Mouse (Mus musculus) lung, embryonic 14.5 days (tissue): ENCODE measurements at regions not wholly inside any gene's neighbourhood (a gene's known extent, or its start where the extent isn't known, plus 50 kb on each side); places are given as distances from the start of the nearest gene placed in this dataset.

Experiments
- ATAC-seq: fragments of 200-750 bp; cut with Nextera tagmentation; 2 replicates; pipeline ENCODE4 v1.8.0; 2017; ENCODE audit warnings: mild to moderate bottlenecking, moderate TSS enrichment, moderate library complexity; ENCODE audit not compliant: insufficient read depth
- DNase-seq: peaks from one replicate; pipeline ENCODE4 v3.0.0-alpha.2; 2015
- H3K27ac ChIP-seq: fragments of 300-500 bp; sonication (generic); 2 replicates; pipeline ENCODE4 v1.5.1; 2014; ENCODE audit warnings: low read depth, mild to moderate bottlenecking, moderate library complexity
- H3K27me3 ChIP-seq: fragments of 300-500 bp; sonication (generic); 2 replicates; pipeline ENCODE4 v1.6.1; 2014; ENCODE audit warnings: low read length, control low read depth; ENCODE audit not compliant: insufficient read depth
- H3K36me3 ChIP-seq: fragments of 300-500 bp; sonication (generic); 2 replicates; pipeline ENCODE4 v1.6.1; 2014; ENCODE audit warnings: control low read depth; ENCODE audit not compliant: insufficient read depth
- H3K4me1 ChIP-seq: fragments of 300-500 bp; sonication (generic); 2 replicates; pipeline ENCODE4 v1.6.1; 2014; ENCODE audit warnings: antibody characterized with exemption, control low read depth; ENCODE audit not compliant: insufficient read depth
- H3K4me2 ChIP-seq: fragments of 300-500 bp; sonication (generic); 2 replicates; pipeline ENCODE4 v1.6.1; 2014; ENCODE audit warnings: mild to moderate bottlenecking
- H3K4me3 ChIP-seq: fragments of 300-500 bp; sonication (generic); 2 replicates; pipeline ENCODE4 v1.5.1; 2014; ENCODE audit warnings: low read depth, low read length
- H3K9ac ChIP-seq: fragments of 300-500 bp; sonication (generic); 2 replicates; pipeline ENCODE4 v1.6.1; 2014
- H3K9me3 ChIP-seq: fragments of 300-500 bp; sonication (generic); 2 replicates; pipeline ENCODE4 v1.6.1; 2016; ENCODE audit warnings: low read depth, low read length, control low read depth
- CTCF ChIP-seq: IDR thresholded peaks from 2 replicates; pipeline ENCODE4 v1.5.1; 2016; ENCODE audit warnings: antibody characterized with exemption, low read depth
- WGBS: fragments of 180-500 bp; shearing (Covaris S2); extraction: QIAGEN DNeasy Blood & Tissue Kit; methylation state at CpG from one replicate; pipeline ENCODE4 v1.1.7; 2014; 5-methylcytosine and 5-hydroxymethylcytosine counted together

GRCm38 (mm10) chr2:10901926-10902325 lies 270.0 kb upstream of the Prkcq start:
- no peak overlapping the region for H3K9ac ChIP-seq
- H3K4me2 ChIP-seq, result no peak overlapping the region
- no peak overlapping the region for H3K27ac ChIP-seq
- no peak overlapping the region for H3K4me3 ChIP-seq
- WGBS, result 78% methylated on average over 3 of the region's 3 CpGs
- no peaks in the 10 kb centered on the region for H3K27me3 ChIP-seq
- no peak for TF ChIP-seq CTCF
- H3K36me3 ChIP-seq, result no peaks in the 10 kb centered on the region
- ATAC-seq (no peak), DNase-seq (no peak)
- no peaks in the 10 kb centered on the region for H3K4me1 ChIP-seq
- H3K9me3 ChIP-seq, result no peaks in the 10 kb centered on the region

GRCm38 (mm10) chr2:10919955-10920354 lies 252.0 kb upstream of the Prkcq start:
- H3K4me3 ChIP-seq, result no peak overlapping the region
- H3K27ac ChIP-seq, result no peak overlapping the region
- H3K4me2 ChIP-seq, result no peak overlapping the region
- ATAC-seq (no peak), DNase-seq (peak; percentile 6)
- TF ChIP-seq CTCF, result peak; percentile 40
- H3K36me3 ChIP-seq, result no peaks in the 10 kb centered on the region
- H3K4me1 ChIP-seq, result no peaks in the 10 kb centered on the region
- no peak overlapping the region for H3K9ac ChIP-seq
- no peaks in the 10 kb centered on the region for H3K9me3 ChIP-seq
- H3K27me3 ChIP-seq, result no peaks in the 10 kb centered on the region

GRCm38 (mm10) chr2:10920686-10921485 lies 251.0 kb upstream of the Prkcq start:
- Histone ChIP-seq H3K36me3 (no peaks in the 10 kb centered on the region), H3K4me2 (no peak overlapping the region), H3K4me1 (no peaks in the 10 kb centered on the region), H3K27me3 (no peaks in the 10 kb centered on the region), H3K4me3 (no peak overlapping the region), H3K9me3 (no peaks in the 10 kb centered on the region), H3K27ac (no peak overlapping the region), H3K9ac (no peak overlapping the region)
- TF ChIP-seq CTCF, result no peak
- no peak for ATAC-seq
- 60% methylated on average over 8 of the region's 8 CpGs for whole genome bisulfite sequencing
- DNase-seq, result no peak

- ATAC-seq, result no peak
- Histone ChIP-seq H3K27ac (no peak overlapping the region), H3K9me3 (no peaks in the 10 kb centered on the region), H3K4me3 (no peak overlapping the region), H3K27me3 (no peaks in the 10 kb centered on the region), H3K4me2 (no peak overlapping the region), H3K9ac (no peak overlapping the region), H3K4me1 (no peaks in the 10 kb centered on the region), H3K36me3 (no peaks in the 10 kb centered on the region)
- no peak for TF ChIP-seq CTCF
- DNase-seq, result no peak
- 27% methylated on average over 13 of the region's 13 CpGs for WGBS
Observed at GRCm38 (mm10) chr2:10921486-10922450, 250.1 kb upstream of the Prkcq start.

- no peaks in the 10 kb centered on the region for H3K9me3 ChIP-seq
- WGBS, result 59% methylated on average over 4 of the region's 4 CpGs
- ATAC-seq (no peak), DNase-seq (no peak)
- TF ChIP-seq CTCF, result no peak
- H3K4me1 ChIP-seq, result no peaks in the 10 kb centered on the region
- no peak overlapping the region for H3K4me2 ChIP-seq
- H3K9ac ChIP-seq, result no peak overlapping the region
- no peak overlapping the region for H3K4me3 ChIP-seq
- H3K27ac ChIP-seq, result no peak overlapping the region
- H3K36me3 ChIP-seq, result no peaks in the 10 kb centered on the region
- H3K27me3 ChIP-seq, result no peaks in the 10 kb centered on the region
Observed at GRCm38 (mm10) chr2:10923984-10924383, 247.9 kb upstream of the Prkcq start.

- Histone ChIP-seq H3K27ac (no peak overlapping the region), H3K4me3 (no peak overlapping the region), H3K4me2 (no peak overlapping the region), H3K27me3 (no peaks in the 10 kb centered on the region), H3K9ac (no peak overlapping the region), H3K4me1 (no peaks in the 10 kb centered on the region), H3K9me3 (no peaks in the 10 kb centered on the region), H3K36me3 (no peaks in the 10 kb centered on the region)
- TF ChIP-seq CTCF, result no peak
- WGBS, result 59% methylated on average over 7 of the region's 7 CpGs
- ATAC-seq (no peak), DNase-seq (no peak)
Observed at GRCm38 (mm10) chr2:10925361-10925760, 246.5 kb upstream of the Prkcq start.

GRCm38 (mm10) chr2:10937405-10937804 lies 234.5 kb upstream of the Prkcq start:
- WGBS, result 56% methylated on average over 1 of the region's 1 CpGs
- Histone ChIP-seq H3K4me2 (no peak overlapping the region), H3K4me1 (no peaks in the 10 kb centered on the region), H3K9me3 (no peaks in the 10 kb centered on the region), H3K27ac (no peak overlapping the region), H3K27me3 (no peaks in the 10 kb centered on the region), H3K36me3 (no peaks in the 10 kb centered on the region), H3K9ac (no peak overlapping the region), H3K4me3 (no peak overlapping the region)
- ATAC-seq (no peak), DNase-seq (peak; percentile 9)
- TF ChIP-seq CTCF, result no peak
